Mouse (Mus musculus) urinary bladder, adult 18-20 months (tissue): ENCODE measurements at regions not wholly inside any gene's neighbourhood (a gene's known extent, or its start where the extent isn't known, plus 50 kb on each side); places are given as distances from the start of the nearest gene placed in this dataset.
"Not testable (repeated sequence)": the region's sequence is repeated elsewhere in the genome, so short reads cannot be mapped to it uniquely, and the experiment has no call there.

Source experiments
- DNase-seq, 2 experiments: peaks; one replicate each; pipeline ENCODE4 v3.0.0; 2022; ENCODE audit warnings: low spot score in 2 of 2, mixed read lengths in 2 of 2

DNA sequence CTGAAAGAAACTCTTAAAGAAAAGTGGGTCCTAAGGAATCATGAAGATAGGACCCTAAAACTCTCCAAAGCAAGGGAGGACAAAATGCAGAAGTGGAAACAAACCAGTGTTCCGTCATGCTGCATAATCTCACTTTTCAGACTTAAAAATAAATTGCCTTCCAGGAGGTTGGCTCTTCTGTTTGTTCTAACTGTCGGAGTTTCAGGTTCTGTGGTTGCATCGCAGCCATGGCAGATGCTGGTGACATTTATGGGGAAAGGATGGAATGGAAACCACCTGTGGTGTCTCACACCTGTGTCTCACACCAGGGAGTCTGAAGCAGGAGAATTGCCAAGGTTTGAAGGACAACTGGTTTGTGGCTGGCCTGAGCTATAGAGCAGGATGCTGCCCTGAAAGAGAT lies 50.9 kb upstream of the Hivep1 start:
- DNase-seq, result no peak

- DNase-seq, result no peak
Observed at GRCm38 (mm10) chr13:41997883-41998282, 53.9 kb upstream of the Hivep1 start.

DNA sequence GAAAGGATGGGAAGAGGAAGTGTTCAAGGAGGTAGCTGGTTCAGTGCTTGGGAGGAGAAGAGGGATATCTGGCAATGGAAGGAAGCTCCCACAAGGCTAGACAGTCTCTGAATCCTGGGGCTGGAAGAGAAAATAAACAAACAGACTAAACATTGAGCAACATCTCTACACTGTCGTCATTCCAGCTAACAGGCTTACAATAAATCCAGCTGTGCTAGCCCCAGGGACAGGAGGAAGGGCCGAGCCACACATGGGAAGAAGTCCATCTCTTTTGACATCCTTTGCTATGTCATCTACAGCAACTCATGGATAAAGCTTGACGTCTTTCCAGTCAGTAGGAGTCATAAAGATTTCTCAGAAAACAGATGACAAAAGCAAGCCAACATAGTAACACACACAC lies 57.7 kb upstream of the Hivep1 start:
- DNase-seq, result no peak

GRCm38 (mm10) chr13:41975918-41976317 lies 75.9 kb upstream of the Hivep1 start:
- DNase-seq, result no peak

GRCm38 (mm10) chr13:41962915-41963314 lies 88.9 kb upstream of the Hivep1 start:
- DNase-seq, result no peak

DNA sequence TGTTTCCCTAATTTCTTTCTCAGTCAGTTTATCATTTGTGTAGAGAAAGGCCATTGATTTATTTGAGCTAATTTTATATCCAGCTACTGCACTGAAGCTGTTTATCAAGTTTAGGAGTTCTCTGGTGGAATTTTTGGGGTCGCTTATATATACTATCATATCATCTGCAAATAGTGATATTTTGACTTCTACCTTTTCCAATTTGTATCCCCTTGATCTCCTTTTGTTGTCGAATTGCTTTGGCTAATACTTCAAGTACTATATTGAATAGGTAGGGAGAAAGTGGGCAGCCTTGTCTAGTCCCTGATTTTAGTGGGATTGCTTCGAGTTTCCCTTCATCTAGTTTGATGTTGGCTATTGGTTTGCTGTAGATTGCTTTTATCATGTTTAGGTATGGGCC lies 90.9 kb upstream of the Hivep1 start:
- not testable (repeated sequence) for DNase-seq

GRCm38 (mm10) chr13:41957932-41958331 lies 93.9 kb upstream of the Hivep1 start:
- DNase-seq, result peak in 1 of 2 experiments; percentile 10

DNA sequence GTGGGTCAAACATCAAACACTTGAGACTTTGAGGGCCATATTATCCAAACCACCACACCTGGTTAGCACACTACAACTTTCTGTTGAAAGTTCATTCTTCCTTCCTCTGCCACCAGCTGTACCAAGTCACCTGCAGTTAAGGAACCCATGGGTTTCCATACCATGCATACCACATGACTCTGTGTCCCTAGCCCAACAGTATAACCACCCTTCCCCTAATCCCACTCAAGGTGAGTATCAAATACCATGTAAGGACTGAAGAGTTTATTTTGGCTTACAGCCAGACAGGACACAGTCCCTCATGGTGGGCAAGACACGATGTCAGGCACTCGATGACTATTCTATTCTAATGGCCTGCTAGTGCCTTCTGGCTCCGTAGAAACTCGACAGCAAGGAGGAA lies 95.9 kb upstream of the Hivep1 start:
- DNase-seq, result no peak

DNA sequence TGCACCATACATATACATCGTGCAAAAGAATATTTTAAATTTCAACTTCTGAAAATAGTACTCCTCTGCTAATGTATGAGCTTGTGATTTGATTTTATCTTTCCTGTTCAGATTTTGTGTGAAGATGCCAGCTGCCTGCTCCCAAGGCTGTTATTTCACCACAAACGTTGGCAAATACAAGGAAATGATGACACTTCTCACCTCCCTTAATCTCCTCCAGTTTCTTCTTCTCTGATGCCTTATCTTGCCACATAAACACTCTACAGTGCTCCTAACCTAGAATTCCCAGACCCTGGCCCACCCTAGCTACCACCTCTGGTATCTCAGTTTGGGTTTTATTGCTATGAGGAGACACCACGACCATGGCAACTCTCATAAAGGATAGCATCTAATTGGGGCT lies 96.6 kb upstream of the Hivep1 start:
- no peak for DNase-seq

- DNase-seq, result no peak
Observed at GRCm38 (mm10) chr13:41952453-41952852, 99.4 kb upstream of the Hivep1 start.

DNA sequence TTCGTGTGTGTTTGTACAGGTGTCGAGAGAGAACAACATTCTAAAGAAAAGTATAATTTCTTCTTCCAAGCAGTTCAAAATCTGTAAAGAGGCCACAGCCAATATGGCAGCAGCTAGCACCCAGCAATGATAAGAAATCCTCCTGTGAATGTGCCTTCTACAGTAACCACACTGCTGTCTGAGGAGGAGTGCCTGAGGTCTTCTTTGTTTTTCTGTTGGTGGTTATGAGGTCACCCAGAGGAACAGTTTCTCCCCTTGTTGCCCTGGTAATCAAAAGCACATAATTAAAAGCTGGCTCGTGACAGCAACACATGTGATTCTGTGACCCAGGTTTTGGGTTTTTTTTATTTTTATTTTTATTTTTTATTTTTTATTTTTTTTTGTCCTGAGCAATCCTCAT lies 100.8 kb upstream of the Adtrp start:
- DNase-seq, result no peak

DNA sequence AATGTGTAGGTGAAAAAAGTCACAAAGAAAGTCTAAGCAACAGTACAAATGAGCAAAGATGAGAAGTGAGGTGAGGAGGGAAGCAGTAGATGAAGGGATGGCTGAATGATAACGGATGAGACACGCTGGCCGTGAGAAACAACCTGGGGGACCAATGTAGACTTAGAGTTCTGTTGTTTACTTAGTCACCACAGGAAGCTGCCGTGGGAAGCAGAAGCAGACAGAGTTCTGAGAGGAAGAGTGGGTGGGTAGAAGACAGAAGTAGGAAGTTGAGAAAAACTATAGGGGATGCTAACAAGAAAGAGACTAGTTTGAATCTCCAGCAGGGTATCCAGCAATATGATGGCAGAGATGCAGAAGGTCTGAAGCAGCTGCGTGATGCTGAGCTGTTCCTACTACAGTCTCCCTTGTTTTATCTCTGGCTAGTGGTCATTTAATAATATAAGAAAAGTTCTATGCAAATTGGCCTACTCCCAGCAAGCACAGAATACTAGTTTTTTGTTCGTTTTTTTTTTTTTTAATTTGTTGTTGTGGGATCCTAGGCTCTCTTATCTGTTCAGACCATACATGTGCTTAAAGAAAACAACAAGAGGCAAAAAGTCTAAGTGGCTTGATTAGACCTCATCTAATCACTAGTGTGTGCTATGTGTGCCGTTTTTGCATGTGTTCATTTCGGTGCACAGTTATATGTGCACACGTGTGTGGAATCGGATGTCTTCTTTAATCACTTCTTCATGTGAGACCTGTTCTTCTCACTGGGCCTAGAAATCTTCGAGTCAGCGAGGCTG lies 85.0 kb upstream of the Adtrp start:
- DNase-seq, result no peak

GRCm38 (mm10) chr13:41929768-41930167 lies 82.3 kb upstream of the Adtrp start:
- no peak for DNase-seq

GRCm38 (mm10) chr13:41925851-41926250 lies 78.4 kb upstream of the Adtrp start:
- not testable (repeated sequence) for DNase-seq

DNA sequence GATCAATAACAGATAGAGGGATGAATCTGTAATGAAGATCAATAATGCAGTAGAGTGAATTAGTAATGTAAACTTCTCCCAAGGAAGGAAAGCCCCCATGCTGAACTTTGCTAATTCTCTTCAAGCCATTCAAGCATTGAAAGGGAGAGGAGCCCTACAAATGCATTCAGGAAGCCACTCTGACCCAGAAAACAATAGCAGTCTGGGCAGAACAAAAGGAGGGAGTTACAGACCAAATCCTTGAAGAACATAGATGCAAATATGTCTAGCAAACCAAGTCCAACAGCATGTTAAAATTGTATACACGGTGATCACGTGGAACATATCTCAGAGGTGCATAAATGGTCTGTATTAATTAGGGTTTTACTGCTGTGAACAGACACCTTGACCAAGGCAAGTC lies 77.7 kb upstream of the Adtrp start:
- no peak for DNase-seq

DNA sequence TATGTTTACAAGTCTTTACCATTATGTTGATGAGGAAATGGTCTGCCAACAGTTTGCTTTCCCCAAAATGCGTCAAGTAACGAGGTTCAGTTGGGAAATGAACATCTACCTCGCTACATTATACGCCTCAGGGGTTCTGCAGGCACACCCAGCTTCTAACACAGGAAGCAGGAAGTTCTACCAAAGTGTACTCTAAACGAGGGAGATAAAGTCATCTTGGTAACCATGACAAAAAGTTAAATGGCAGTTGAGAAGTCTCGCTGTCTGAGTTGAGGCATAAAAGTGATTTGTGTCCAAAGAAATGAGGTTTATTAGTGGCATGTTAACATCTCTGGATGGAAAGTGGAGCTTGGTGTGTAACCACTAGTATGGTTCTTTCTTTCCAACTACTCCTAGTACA lies 73.7 kb upstream of the Adtrp start:
- no peak for DNase-seq

DNA sequence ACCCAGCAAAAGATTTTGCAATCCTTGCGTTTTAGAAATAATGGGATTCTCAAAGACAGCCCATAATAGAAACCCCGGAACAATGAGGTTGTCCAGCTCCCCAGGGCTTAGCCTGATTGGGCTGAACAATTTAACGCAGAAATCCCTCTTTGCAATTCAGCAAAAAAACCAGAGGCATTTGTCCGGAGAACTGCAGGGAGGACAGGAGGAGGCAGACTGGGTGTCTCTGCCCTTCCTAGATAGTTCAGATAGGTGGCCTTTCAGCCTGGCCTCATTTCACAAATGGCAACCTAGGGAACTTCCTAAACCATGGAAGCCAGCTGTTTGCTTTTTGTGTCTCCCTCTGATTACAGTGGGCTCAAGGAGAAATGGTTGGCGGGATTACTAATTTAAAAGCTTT lies 71.0 kb upstream of the Adtrp start:
- DNase-seq, result no peak

- not testable (repeated sequence) for DNase-seq
Observed at GRCm38 (mm10) chr13:41915816-41916215, 68.3 kb upstream of the Adtrp start.

DNA sequence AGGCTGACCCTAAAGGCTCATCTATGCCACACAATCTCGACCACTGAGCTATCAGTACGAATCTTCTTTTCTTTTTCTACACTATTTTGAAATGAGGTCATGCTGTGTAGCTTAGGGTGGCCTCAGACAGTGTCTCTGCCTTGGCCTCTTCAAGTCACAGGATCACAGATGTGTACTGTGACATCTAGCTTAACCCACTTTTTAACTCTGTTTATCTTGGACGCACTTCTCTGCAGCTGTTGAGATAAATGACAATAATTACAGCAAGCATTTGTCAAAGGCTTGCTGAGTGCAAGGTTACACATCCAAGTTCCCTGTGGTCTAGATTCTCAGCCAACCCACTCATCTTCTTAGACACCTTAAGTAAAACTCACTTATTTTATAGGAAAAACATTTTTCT lies 63.3 kb upstream of the Adtrp start:
- no peak for DNase-seq

GRCm38 (mm10) chr13:41910236-41910635 lies 62.8 kb upstream of the Adtrp start:
- no peak for DNase-seq

- no peak for DNase-seq
Observed at GRCm38 (mm10) chr13:41907027-41907426, 59.5 kb upstream of the Adtrp start.

DNA sequence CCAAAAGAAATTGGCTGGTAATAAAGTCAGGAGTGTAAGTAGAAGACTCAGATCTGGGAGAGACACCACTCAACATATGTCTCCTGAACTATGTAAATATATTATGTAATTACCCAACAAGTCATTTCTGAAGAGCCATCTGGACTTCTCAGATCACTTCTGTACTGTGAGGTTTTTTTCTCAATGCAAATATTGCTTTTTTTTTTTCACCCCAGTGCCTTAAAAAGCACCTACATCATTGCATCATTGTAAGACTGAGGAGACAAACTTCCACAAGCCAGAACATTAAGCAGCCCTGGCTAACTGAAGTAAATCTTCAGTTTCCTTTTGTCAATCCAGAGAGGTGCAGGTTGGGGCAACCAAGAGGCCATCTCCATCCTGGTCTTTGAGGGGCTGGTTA lies 55.8 kb upstream of the Adtrp start:
- DNase-seq, result no peak

DNA sequence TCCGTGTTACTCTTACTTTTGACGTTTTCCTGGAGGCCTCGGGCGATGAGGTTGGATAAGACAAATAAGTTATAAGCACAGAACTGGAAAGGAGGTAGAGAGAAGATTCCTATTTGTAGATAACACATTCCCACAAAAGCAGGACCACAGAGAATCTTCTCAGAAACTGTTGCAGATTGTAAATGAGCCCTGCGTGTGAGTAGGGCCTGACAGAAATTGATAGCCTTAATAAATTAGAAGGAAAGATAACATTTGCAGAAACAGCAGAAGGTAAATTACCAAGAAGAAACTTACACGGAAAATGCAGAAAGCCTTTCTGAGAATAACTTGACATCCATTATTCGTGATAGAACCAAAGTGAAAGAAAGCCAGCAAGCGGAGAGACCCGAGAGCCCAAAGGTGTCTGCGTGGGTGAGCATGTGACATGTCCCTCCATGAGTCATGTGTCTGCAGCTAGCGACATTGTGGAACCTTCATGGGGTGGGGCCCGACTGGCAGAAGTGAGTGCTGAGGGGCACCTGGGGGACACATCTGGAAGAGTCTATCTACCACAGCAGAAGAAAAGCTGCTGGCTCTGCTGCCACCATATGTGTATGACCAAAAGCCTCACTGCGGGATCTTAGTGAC lies 52.5 kb upstream of the Adtrp start:
- DNase-seq, result no peak

DNA sequence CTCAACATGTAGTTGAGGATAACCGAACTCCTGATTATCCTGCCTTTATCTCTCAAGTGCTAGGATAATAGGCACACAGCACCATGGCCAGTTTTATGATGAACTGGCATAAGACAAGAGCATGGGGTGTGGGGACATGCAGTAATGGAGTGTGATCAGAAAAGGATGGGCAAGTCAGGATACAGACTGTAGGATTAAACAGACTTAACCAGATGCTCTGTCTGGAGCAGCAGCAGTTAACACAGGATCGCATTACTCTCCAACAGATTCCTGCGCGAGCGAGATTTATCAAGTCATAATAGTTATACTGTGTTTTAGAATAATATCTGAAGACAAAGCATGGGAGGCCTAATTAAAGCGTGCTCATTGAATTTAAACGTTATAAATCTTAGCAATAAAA lies 51.8 kb upstream of the Adtrp start:
- no peak for DNase-seq
